Mouse (Mus musculus) embryonic facial prominence, embryonic 14.5 days (tissue): Measurements from ENCODE around the gene Macrod2. TPM values are rescaled to one million over a fixed set of nuclear protein-coding genes. Genes with fewer than 3 reads are reported as not detected.
A peak's percentile ranks its signal among the peaks of the same experiment; 100 is the strongest.

Experiments
- ATAC-seq: fragments of 200-750 bp; cut with Nextera tagmentation; 2 replicates; pipeline ENCODE4 v1.8.0; 2017; ENCODE audit warnings: low read depth, moderate number of reproducible peaks, moderate TSS enrichment
- DNase-seq: peaks from one replicate; pipeline ENCODE4 v3.0.0-alpha.2; 2015; ENCODE audit warnings: low spot score
- H3K27ac ChIP-seq: fragments of 300-500 bp; sonication (generic); replicated peaks from 2 replicates; pipeline ENCODE4 v1.5.1; 2014; ENCODE audit warnings: low read depth, mild to moderate bottlenecking, low read length, moderate library complexity
- H3K27me3 ChIP-seq: fragments of 300-500 bp; sonication (generic); replicated peaks from 2 replicates; pipeline ENCODE4 v1.6.1; 2014; ENCODE audit warnings: low read length; ENCODE audit not compliant: control insufficient read depth, insufficient read depth
- H3K36me3 ChIP-seq: fragments of 300-500 bp; sonication (generic); 2 replicates; pipeline ENCODE4 v1.6.1; 2014; ENCODE audit warnings: low read length, mixed read lengths; ENCODE audit not compliant: control insufficient read depth, insufficient read depth
- H3K4me1 ChIP-seq: fragments of 300-500 bp; sonication (generic); 2 replicates; pipeline ENCODE4 v1.6.1; 2014; ENCODE audit warnings: antibody characterized with exemption, low read length; ENCODE audit not compliant: control insufficient read depth, insufficient read depth
- H3K4me2 ChIP-seq: fragments of 300-500 bp; sonication (generic); 2 replicates; pipeline ENCODE4 v1.6.1; 2014; ENCODE audit warnings: low read depth, mild to moderate bottlenecking, low read length, moderate library complexity, mixed read lengths
- H3K4me3 ChIP-seq: fragments of 300-500 bp; sonication (generic); 2 replicates; pipeline ENCODE4 v1.5.1; 2014; ENCODE audit warnings: low read depth, mild to moderate bottlenecking, low read length
- H3K9ac ChIP-seq: fragments of 300-500 bp; sonication (generic); 2 replicates; pipeline ENCODE4 v1.6.1; 2014; ENCODE audit warnings: low read depth, mild to moderate bottlenecking, low read length, moderate library complexity, mixed read lengths
- H3K9me3 ChIP-seq: fragments of 300-500 bp; sonication (generic); 2 replicates; pipeline ENCODE4 v1.6.1; 2016; ENCODE audit warnings: low read length; ENCODE audit not compliant: control insufficient read depth
- WGBS: fragments of 180-500 bp; shearing (Covaris S2); extraction: QIAGEN DNeasy Blood & Tissue Kit; methylation state at CpG from one replicate; pipeline ENCODE4 v1.1.7; 2014; 5-methylcytosine and 5-hydroxymethylcytosine counted together
- polyA plus RNA-seq: library from polyadenylated mRNA; unstranded; fragments of >200 nt; fragmentation: Nextera tagmentation; extraction: Ambion mirVana; gene quantifications from 2 replicates; pipeline ENCODE4 v1.2.1, GENCODE M21; 2014

Macrod2 gene
- polyA plus RNA-seq, 1 experiment from 2014 or later: 29.2 TPM

GRCm38 (mm10) chr2:141201303-141202014, 806.4 kb downstream of the Macrod2 start:
- 68% methylated on average over 2 of the region's 2 CpGs for WGBS
- Histone ChIP-seq H3K4me3 (no peak overlapping the region), H3K27me3 (no peaks in the 10 kb centered on the region), H3K4me2 (no peak overlapping the region), H3K27ac (no peak overlapping the region), H3K9ac (no peak overlapping the region), H3K4me1 (no peaks in the 10 kb centered on the region), H3K36me3 (no peaks in the 10 kb centered on the region), H3K9me3 (no peaks in the 10 kb centered on the region)
- DNase-seq: peak; percentile 39
- ATAC-seq: peak; percentile 92; the same call in 1 of the 2 replicates

GRCm38 (mm10) chr2:141202015-141202364, 806.9 kb downstream of the Macrod2 start:
- H3K36me3 ChIP-seq: no peaks in the 10 kb centered on the region
- no peak overlapping the region for H3K9ac ChIP-seq
- H3K4me3 ChIP-seq: no peak overlapping the region
- ATAC-seq (0 out of 2 replicates have a peak, but pooled peaks have one; percentile 18), DNase-seq (no peak)
- WGBS: 77% methylated on average over 1 of the region's 1 CpGs
- H3K4me1 ChIP-seq: no peaks in the 10 kb centered on the region
- H3K27ac ChIP-seq: no peak overlapping the region
- H3K9me3 ChIP-seq: no peaks in the 10 kb centered on the region
- H3K27me3 ChIP-seq: no peaks in the 10 kb centered on the region
- H3K4me2 ChIP-seq: no peak overlapping the region

GRCm38 (mm10) chr2:141211346-141211745, 816.2 kb downstream of the Macrod2 start:
- no peak for DNase-seq
- Histone ChIP-seq H3K9me3 (no peaks in the 10 kb centered on the region), H3K4me2 (no peak overlapping the region), H3K36me3 (no peaks in the 10 kb centered on the region), H3K9ac (no peak overlapping the region), H3K27ac (no peak overlapping the region), H3K27me3 (no peaks in the 10 kb centered on the region), H3K4me1 (no peaks in the 10 kb centered on the region), H3K4me3 (no peak overlapping the region)
- no peak for ATAC-seq
- WGBS: 87% methylated on average over 5 of the region's 5 CpGs

GRCm38 (mm10) chr2:141212291-141212690, 817.2 kb downstream of the Macrod2 start:
- 85% methylated on average over 2 of the region's 2 CpGs for WGBS
- Histone ChIP-seq H3K36me3 (no peaks in the 10 kb centered on the region), H3K4me2 (no peak overlapping the region), H3K27ac (no peak overlapping the region), H3K9me3 (no peaks in the 10 kb centered on the region), H3K4me1 (no peaks in the 10 kb centered on the region), H3K9ac (no peak overlapping the region), H3K27me3 (no peaks in the 10 kb centered on the region), H3K4me3 (no peak overlapping the region)
- no peak for ATAC-seq
- DNase-seq: no peak

GRCm38 (mm10) chr2:141217490-141217889, 822.4 kb downstream of the Macrod2 start:
- no peaks in the 10 kb centered on the region for H3K4me1 ChIP-seq
- no peak for DNase-seq
- H3K9me3 ChIP-seq: peaks cover 13% of the 10 kb centered on the region
- no peak for ATAC-seq
- H3K27ac ChIP-seq: no peak overlapping the region
- H3K36me3 ChIP-seq: no peaks in the 10 kb centered on the region
- H3K4me2 ChIP-seq: no peak overlapping the region
- H3K4me3 ChIP-seq: no peak overlapping the region
- WGBS: 51% methylated on average over 2 of the region's 2 CpGs
- no peaks in the 10 kb centered on the region for H3K27me3 ChIP-seq
- no peak overlapping the region for H3K9ac ChIP-seq

GRCm38 (mm10) chr2:141217925-141218324, 822.8 kb downstream of the Macrod2 start:
- no peak overlapping the region for H3K9ac ChIP-seq
- H3K36me3 ChIP-seq: no peaks in the 10 kb centered on the region
- H3K27me3 ChIP-seq: no peaks in the 10 kb centered on the region
- peaks cover 13% of the 10 kb centered on the region for H3K9me3 ChIP-seq
- no peak overlapping the region for H3K27ac ChIP-seq
- WGBS: 71% methylated on average over 3 of the region's 3 CpGs
- no peak overlapping the region for H3K4me3 ChIP-seq
- no peak overlapping the region for H3K4me2 ChIP-seq
- DNase-seq (no peak), ATAC-seq (no peak)
- H3K4me1 ChIP-seq: no peaks in the 10 kb centered on the region

GRCm38 (mm10) chr2:141228809-141229208, 833.7 kb downstream of the Macrod2 start:
- H3K9ac ChIP-seq: no peak overlapping the region

GRCm38 (mm10) chr2:141229820-141230219, 834.7 kb downstream of the Macrod2 start:
- ATAC-seq (peak; percentile 66; the same call in 1 of the 2 replicates), DNase-seq (peak; percentile 86)
- 26% methylated on average over 6 of the region's 6 CpGs for WGBS
- Histone ChIP-seq H3K36me3 (no peaks in the 10 kb centered on the region), H3K27me3 (no peaks in the 10 kb centered on the region), H3K4me2 (no peak overlapping the region), H3K4me3 (no peak overlapping the region), H3K9ac (no peak overlapping the region), H3K9me3 (no peaks in the 10 kb centered on the region), H3K27ac (0 out of 2 replicates have a peak overlapping the region, but pooled peaks have one; percentile 33), H3K4me1 (peaks cover 21% of the 10 kb centered on the region)

More at GRCm38 (mm10) chr2:141228809-141229208, 833.7 kb downstream of the Macrod2 start:
- no peaks in the 10 kb centered on the region for H3K36me3 ChIP-seq
- DNase-seq: no peak
- H3K4me2 ChIP-seq: no peak overlapping the region
- no peak for ATAC-seq
- peaks cover 16% of the 10 kb centered on the region for H3K4me1 ChIP-seq
- H3K9me3 ChIP-seq: no peaks in the 10 kb centered on the region
- no peaks in the 10 kb centered on the region for H3K27me3 ChIP-seq
- 86% methylated on average over 1 of the region's 1 CpGs for WGBS
- H3K27ac ChIP-seq: no peak overlapping the region
- H3K4me3 ChIP-seq: no peak overlapping the region
